Mouse (Mus musculus) stomach, embryonic 14.5 days (tissue): Measurements from ENCODE around the gene St7. TPM values are rescaled to one million over a fixed set of nuclear protein-coding genes. Genes with fewer than 3 reads are reported as not detected.

Experiments
- ATAC-seq: fragments of 200-750 bp; cut with Nextera tagmentation; 2 replicates; pipeline ENCODE4 v1.8.0; 2017; ENCODE audit warnings: low read depth, moderate TSS enrichment; ENCODE audit not compliant: insufficient number of reproducible peaks, insufficient read depth, low FRiP score
- H3K27ac ChIP-seq: fragments of 300-500 bp; sonication (generic); 2 replicates; pipeline ENCODE4 v1.5.1; 2014; ENCODE audit warnings: mild to moderate bottlenecking, low read length, moderate library complexity, mixed read lengths
- H3K27me3 ChIP-seq: fragments of 300-500 bp; sonication (generic); 2 replicates; pipeline ENCODE4 v1.6.1; 2014; ENCODE audit warnings: low read length, control low read depth, mixed read lengths; ENCODE audit not compliant: control insufficient read depth, insufficient read depth
- H3K36me3 ChIP-seq: fragments of 300-500 bp; sonication (generic); 2 replicates; pipeline ENCODE4 v1.6.1; 2014; ENCODE audit warnings: mild to moderate bottlenecking, control low read depth, low read length, moderate library complexity, mixed read lengths; ENCODE audit not compliant: control insufficient read depth, insufficient read depth
- H3K4me1 ChIP-seq: fragments of 300-500 bp; sonication (generic); 2 replicates; pipeline ENCODE4 v1.6.1; 2014; ENCODE audit warnings: low read length, control low read depth, mixed read lengths; ENCODE audit not compliant: control insufficient read depth, insufficient read depth
- H3K4me2 ChIP-seq: fragments of 300-500 bp; sonication (generic); replicated peaks from 2 replicates; pipeline ENCODE4 v1.6.1; 2014; ENCODE audit warnings: low read depth, low read length, control low read depth
- H3K4me3 ChIP-seq: fragments of 300-500 bp; sonication (generic); 2 replicates; pipeline ENCODE4 v1.5.1; 2014; ENCODE audit warnings: low read depth, low read length, control low read depth
- H3K9ac ChIP-seq: fragments of 300-500 bp; sonication (generic); replicated peaks from 2 replicates; pipeline ENCODE4 v1.6.1; 2014; ENCODE audit warnings: low read depth, mild to moderate bottlenecking, control low read depth, low read length, moderate library complexity, mixed read lengths
- H3K9me3 ChIP-seq: fragments of 300-500 bp; sonication (generic); 2 replicates; pipeline ENCODE4 v1.6.1; 2016; ENCODE audit warnings: low read depth, low read length, control low read depth; ENCODE audit not compliant: control insufficient read depth
- WGBS: fragments of 180-500 bp; shearing (Covaris S2); extraction: QIAGEN DNeasy Blood & Tissue Kit; methylation state at CpG from one replicate; pipeline ENCODE4 v1.1.7; 2014; 5-methylcytosine and 5-hydroxymethylcytosine counted together
- polyA plus RNA-seq: library from polyadenylated mRNA; unstranded; fragments of >200 nt; fragmentation: Nextera tagmentation; extraction: Ambion mirVana; gene quantifications from 2 replicates; pipeline ENCODE4 v1.2.1, GENCODE M21; 2014

Gene St7
- polyA plus RNA-seq, 1 experiment from 2014 or later = 29.9 TPM

DNA sequence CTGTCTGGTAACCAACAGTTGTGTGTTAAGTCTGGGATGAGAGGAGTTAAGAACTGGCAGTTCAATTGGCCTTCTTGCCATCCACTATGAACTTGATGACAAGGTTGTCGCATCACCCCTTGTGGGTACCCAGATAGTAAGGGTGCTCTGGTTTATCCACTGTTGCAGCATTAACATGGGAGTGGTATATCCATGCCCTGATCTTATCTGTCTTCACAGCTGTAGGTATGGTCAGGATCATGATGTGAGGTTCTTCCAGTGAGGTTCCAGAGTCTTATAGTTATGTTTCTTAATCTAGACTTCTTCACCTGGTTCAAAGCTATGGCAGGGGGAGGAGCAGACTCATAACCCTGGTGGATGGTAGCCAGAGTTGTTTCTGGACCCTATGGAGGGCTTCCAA, 132.0 kb downstream of the St7 start:
- no peaks in the 10 kb centered on the region for H3K9me3 ChIP-seq
- no peaks in the 10 kb centered on the region for H3K27me3 ChIP-seq
- no peak overlapping the region for H3K9ac ChIP-seq
- H3K4me2 ChIP-seq = no peak overlapping the region
- H3K27ac ChIP-seq = no peak overlapping the region
- H3K4me3 ChIP-seq = no peak overlapping the region
- no peak for ATAC-seq
- WGBS = 95% methylated on average over 1 of the region's 1 CpGs
- no peaks in the 10 kb centered on the region for H3K36me3 ChIP-seq
- no peaks in the 10 kb centered on the region for H3K4me1 ChIP-seq

DNA sequence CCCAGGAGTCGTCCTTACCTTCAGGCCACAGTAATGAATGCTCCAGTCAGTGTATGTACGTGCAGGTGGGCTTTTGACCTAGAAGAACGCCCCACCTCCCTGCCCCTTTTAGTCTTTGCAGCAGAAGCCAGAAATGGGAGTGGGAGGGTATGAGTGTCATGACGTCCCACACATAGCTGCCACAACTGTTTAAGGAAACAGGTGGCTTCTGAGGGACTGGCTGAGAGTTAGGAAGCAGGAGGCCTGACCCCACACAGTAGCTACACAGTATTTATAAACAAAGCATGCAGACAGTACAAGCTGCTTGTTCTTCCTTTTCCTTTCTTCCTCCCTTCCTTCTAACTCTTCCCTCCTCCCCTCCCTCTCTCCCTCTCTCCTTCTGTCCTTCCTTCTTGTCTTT, 135.6 kb downstream of the St7 start:
- H3K36me3 ChIP-seq = no peaks in the 10 kb centered on the region
- H3K4me3 ChIP-seq = no peak overlapping the region
- no peak for ATAC-seq
- no peaks in the 10 kb centered on the region for H3K4me1 ChIP-seq
- no peaks in the 10 kb centered on the region; the same call in 1 of the 2 replicates for H3K9me3 ChIP-seq
- no peak overlapping the region for H3K9ac ChIP-seq
- no peak overlapping the region for H3K4me2 ChIP-seq
- no peaks in the 10 kb centered on the region for H3K27me3 ChIP-seq
- 57% methylated on average over 4 of the region's 4 CpGs for WGBS
- H3K27ac ChIP-seq = no peak overlapping the region

DNA sequence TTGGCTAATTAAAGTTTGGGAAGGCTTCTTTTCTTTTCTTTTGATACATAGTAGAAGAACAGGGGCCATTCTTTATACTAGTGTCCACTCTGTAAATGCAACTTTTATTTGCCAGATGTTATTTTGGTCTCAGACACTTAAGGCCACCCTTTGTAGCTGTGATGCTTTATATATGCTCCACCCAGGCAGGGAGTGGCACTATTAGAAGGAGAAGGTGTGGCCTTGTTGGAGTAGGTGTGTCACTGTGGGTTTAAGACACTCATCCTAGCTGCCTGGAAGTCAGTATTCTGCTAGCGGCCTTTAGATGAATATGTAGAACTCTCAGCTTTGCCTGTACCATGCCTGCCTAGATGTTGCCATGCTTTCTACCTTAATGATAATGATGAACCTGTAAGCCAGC, 137.2 kb downstream of the St7 start:
- no peaks in the 10 kb centered on the region for H3K27me3 ChIP-seq
- no peaks in the 10 kb centered on the region; the same call in 1 of the 2 replicates for H3K9me3 ChIP-seq
- H3K4me1 ChIP-seq = no peaks in the 10 kb centered on the region
- no peak overlapping the region for H3K4me2 ChIP-seq
- no peak for ATAC-seq
- no peak overlapping the region for H3K9ac ChIP-seq
- 93% methylated on average over 1 of the region's 1 CpGs for WGBS
- H3K36me3 ChIP-seq = no peaks in the 10 kb centered on the region
- H3K4me3 ChIP-seq = no peak overlapping the region
- no peak overlapping the region for H3K27ac ChIP-seq

DNA sequence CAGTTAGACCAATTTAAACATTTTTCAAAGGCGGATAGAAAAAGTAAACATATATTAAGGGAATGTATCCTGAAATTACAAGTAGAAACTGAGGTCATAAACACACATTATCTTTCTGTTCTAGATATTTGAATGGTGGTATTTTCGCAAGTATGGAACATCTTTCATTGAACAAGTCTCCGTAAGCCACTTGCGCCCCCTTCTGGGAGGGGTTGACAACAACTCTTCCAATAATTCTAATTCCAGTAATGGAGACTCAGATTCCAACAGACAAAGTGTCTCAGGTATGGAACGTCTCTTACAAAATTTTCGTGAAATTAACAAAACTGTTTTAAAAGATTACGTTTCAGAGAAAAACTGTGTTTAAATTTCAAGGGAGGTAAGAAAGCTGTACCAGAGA, 141.8 kb downstream of the St7 start:
- Histone ChIP-seq H3K4me3 (no peak overlapping the region), H3K4me1 (no peaks in the 10 kb centered on the region), H3K4me2 (no peak overlapping the region), H3K27me3 (no peaks in the 10 kb centered on the region), H3K9ac (no peak overlapping the region), H3K36me3 (no peaks in the 10 kb centered on the region; the same call in 1 of the 2 replicates), H3K9me3 (no peaks in the 10 kb centered on the region; the same call in 1 of the 2 replicates), H3K27ac (no peak overlapping the region)
- WGBS = 36% methylated on average over 7 of the region's 7 CpGs
- ATAC-seq = no peak

DNA sequence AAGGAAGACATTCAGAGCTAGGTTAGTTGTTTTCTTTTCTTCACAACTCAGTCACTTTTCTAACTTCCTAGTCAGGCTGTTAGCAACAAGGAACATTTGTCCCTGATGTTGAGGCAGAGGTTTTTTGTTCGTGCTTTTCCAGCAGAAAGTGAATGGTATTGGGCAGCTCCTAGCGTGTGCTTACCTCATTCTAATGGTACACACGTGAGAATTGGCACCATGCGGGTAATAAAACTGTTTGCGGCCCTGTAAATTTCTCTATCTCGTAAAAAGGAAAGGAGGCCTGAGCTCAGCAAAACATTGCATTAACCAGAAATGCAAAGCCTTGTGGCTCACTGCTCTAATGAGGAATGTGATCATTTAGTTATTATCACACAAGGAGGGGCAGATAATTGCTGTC, 143.0 kb downstream of the St7 start:
- 87% methylated on average over 6 of the region's 6 CpGs for WGBS
- Histone ChIP-seq H3K4me1 (no peaks in the 10 kb centered on the region), H3K27me3 (no peaks in the 10 kb centered on the region), H3K4me3 (no peak overlapping the region), H3K27ac (no peak overlapping the region), H3K4me2 (no peak overlapping the region), H3K9me3 (no peaks in the 10 kb centered on the region), H3K9ac (no peak overlapping the region), H3K36me3 (no peaks in the 10 kb centered on the region; the same call in 1 of the 2 replicates)
- ATAC-seq = no peak

DNA sequence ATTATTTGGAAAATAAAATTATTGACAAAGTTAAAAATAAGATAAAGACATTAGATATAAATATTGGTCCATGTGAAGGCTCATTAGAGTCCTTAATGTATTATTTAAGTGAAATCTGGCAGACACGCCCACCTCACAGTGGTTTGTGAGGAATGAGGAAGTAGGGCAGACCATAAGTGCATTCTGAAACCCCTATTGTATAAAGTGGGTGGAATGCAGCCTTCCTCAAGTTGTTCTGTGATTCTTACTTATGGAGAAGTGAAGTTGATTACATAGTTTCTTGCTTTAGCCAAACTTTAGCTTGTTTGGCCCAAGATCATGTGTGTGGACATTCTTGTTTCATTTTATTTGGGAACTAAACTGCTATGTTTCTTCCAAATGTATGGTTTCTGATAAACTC, 144.9 kb downstream of the St7 start:
- Histone ChIP-seq H3K4me1 (no peaks in the 10 kb centered on the region), H3K27ac (no peak overlapping the region), H3K36me3 (no peaks in the 10 kb centered on the region; the same call in 1 of the 2 replicates), H3K4me3 (no peak overlapping the region), H3K27me3 (no peaks in the 10 kb centered on the region), H3K4me2 (no peak overlapping the region), H3K9me3 (no peaks in the 10 kb centered on the region), H3K9ac (no peak overlapping the region)
- ATAC-seq = no peak
- WGBS = 79% methylated on average over 1 of the region's 1 CpGs

DNA sequence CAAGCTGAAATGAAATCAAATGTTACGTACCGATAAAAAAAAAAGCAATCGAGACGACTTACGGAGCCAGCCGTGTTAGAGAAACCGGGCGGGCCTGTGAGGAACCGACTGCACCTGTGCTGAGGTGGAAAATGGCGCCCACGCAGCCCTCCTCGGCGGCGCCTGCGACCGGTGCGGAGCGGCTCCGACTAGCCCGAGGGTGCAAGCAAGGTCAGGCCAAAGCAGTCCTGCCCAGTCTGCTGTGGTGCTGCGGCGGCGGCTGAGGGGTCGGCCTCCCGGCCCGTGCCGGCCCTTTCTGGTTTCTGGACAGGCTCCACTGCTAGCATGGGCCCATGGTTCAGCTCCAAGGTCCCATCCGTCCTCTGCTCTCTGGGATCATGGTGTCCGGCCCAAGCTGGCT, 147.7 kb downstream of the St7 start:
- no peaks in the 10 kb centered on the region; the same call in 1 of the 2 replicates for H3K36me3 ChIP-seq
- H3K4me2 ChIP-seq = no peak overlapping the region
- no peaks in the 10 kb centered on the region for H3K27me3 ChIP-seq
- H3K9ac ChIP-seq = no peak overlapping the region
- H3K4me3 ChIP-seq = no peak overlapping the region
- H3K4me1 ChIP-seq = no peaks in the 10 kb centered on the region
- no peaks in the 10 kb centered on the region for H3K9me3 ChIP-seq
- 89% methylated on average over 29 of the region's 29 CpGs for WGBS
- no peak for ATAC-seq
- no peak overlapping the region for H3K27ac ChIP-seq

DNA sequence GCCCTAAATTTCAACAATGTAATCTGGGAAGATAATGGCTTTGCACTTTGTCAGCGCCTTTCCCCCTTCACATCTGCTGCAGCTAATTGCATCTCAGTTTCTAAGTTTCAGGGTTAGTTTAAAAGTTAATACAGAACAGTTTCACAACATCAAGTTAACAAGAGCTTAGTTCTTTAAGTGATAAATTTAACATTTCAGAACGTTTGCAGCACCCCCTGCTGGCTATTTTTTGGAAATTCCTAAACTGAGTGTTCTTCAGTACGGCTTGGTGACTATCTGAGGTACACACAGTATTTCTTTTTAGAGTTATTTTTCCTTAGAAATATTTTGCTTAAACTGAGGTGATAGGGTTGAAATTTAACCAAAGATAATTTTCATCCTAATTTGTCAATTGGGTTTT, 150.0 kb downstream of the St7 start:
- Histone ChIP-seq H3K4me2 (no peak overlapping the region), H3K36me3 (no peaks in the 10 kb centered on the region; the same call in 1 of the 2 replicates), H3K27ac (no peak overlapping the region), H3K9ac (no peak overlapping the region), H3K27me3 (no peaks in the 10 kb centered on the region), H3K9me3 (no peaks in the 10 kb centered on the region), H3K4me1 (no peaks in the 10 kb centered on the region), H3K4me3 (no peak overlapping the region)
- no peak for ATAC-seq
- WGBS = 32% methylated on average over 3 of the region's 3 CpGs

DNA sequence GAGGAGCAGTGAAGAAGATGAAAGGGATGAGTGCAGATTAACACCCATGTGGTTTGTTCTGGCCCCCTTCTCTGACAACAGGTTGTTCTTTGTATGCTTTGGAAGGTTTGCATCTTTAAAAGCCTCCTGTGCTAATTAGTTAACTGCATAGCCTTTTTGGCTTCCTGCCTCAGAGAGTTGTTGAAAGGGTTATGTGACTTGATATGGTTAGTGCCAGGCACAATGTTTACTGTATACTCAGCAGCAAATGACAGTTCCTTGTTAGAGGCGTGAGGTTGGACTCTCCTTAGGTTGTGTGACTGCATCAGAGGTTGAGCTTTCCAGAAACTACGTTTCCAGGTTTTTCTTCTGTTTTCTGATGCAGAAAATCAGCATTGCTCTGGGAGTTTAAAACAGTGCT, 158.6 kb downstream of the St7 start:
- no peaks in the 10 kb centered on the region for H3K27me3 ChIP-seq
- H3K4me2 ChIP-seq = no peak overlapping the region
- H3K9ac ChIP-seq = no peak overlapping the region
- peaks cover 5% of the 10 kb centered on the region; the same call in 1 of the 2 replicates for H3K36me3 ChIP-seq
- ATAC-seq = no peak
- 58% methylated on average over 2 of the region's 2 CpGs for WGBS
- H3K27ac ChIP-seq = no peak overlapping the region
- no peaks in the 10 kb centered on the region for H3K4me1 ChIP-seq
- no peaks in the 10 kb centered on the region for H3K9me3 ChIP-seq
- no peak overlapping the region for H3K4me3 ChIP-seq
